Mouse (Mus musculus): ENCODE measurements around the gene Slc44a2.

Gene Slc44a2

DNA sequence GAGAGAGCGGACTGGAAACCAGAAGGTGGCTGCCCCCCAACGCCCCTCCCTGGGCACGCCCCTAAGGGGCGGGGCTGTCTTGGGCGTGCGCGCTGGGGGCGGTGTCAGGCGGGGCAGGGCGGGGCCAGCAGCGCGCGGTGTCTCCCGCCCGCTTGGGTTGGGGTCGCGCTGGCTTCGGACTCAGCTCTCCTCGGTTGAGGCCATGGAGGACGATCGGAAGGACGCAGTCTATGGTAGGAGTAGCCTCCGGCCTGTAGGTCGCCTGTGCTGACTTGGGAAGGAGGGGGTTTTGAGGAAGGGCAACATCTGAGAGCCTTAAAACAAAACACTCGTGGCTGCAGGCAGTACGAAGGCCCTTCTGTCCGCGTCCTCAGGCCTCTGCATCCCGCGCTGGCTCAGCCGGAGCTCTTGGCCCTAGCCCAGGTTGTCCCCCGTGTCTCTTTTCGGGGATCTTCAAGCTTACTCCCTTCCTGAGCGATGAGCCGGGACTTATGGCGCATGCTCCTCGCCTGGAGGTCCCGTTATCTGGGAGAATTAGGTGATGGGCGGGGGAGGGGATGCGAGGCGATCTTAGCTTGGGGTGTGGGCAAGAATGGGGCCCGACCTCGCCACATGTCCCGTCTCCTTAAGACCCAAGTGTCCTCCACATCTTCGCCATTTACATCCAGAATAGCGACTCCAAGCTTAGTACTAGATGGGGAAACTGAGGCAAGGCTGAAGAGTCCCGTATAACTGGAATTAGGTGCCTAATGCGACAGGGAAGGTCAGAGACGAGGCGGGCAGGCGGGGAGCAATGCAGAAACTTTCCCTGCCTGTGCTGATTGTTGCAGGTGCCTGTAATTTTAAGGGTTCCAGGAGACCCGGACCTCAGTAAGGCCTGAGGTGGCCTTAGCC, at the start of gene Slc44a2:
Slc44a2 (plus strand) TSS at position 80 of the 894 bp plus-strand sequence.
- peak; percentile 94 for DNase-seq (ENCODE audit: low spot score)

DNA sequence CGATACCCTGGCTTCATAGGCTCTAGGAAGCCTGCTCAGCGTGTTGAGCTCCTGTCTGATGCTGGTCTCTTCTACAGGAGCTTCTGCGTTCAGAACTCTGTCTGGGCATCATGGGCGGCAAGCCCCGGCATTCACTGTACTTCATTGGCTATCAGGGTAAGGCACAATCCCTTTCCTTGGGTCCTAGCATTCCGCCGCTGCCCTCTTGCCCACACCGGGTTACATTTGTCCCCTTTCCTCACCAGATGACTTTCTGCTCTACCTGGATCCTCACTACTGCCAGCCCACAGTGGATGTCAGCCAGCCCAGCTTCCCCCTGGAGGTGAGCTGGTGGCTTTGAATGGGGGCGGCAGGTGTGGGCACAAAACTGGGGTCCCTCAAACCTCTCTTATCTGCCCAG, 48.1 kb upstream of the Slc44a2 start:
- no peak for DNase-seq (ENCODE audit: low spot score)

DNA sequence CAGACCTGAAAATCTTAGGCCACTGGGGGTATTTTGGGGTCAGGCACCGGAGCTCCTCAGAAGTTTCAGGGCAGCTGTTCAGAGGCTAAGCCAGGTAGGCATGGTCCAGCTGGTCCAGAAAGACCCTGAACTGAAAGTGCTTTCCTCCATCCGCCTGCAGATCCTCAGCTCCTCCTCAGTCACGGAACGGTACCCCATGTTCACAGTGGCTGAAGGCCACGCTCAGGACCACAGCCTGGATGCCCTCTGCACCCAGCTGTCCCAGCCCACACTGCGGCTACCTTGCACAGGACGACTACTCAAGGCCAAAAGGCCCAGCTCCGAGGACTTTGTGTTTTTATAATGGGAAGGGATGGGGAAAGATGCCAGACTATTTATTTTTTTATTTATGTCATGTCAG, 47.4 kb upstream of the Slc44a2 start:
- no peak for DNase-seq (ENCODE audit: low spot score)

DNA sequence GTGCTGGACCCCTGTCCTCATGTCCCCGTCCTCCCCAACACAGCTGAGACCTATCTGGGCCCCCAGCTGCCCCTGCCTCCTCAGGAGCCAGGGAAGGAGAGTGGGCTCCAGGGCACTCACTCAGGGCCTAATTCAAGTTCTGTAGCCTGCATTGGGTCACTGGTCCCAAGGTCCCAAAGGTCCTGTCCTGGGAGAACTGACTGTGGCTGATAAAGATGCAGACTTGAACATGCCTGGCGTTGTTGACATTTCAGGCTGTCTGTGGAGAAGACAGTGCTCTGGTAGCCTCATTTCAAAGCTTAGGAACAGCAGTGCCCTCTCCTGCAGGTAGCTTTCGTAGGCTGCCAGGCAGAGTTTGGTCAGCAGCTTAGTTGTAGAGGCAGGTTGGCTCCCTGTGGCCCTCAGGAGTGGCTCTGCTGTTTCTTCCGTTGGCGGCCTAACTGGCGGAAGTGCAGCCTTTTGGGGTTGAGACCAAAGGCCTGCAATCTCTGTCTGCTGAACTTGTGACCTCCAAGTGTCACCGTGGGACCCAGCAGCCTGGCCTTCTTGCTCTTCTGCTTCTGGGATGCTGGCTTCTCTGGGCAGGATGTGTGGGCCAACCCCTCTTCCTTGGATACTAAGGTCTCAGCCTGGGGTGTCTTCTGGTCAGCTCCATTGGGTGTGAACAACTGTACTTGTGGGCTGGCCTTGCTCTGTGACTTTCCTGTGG, 46.8 kb upstream of the Slc44a2 start:
- DNase-seq (ENCODE audit: low spot score), result no peak

GRCm38 (mm10) chr9:21274336-21274735, 46.2 kb upstream of the Slc44a2 start:
- DNase-seq (ENCODE audit: low spot score), result no peak

- no peak for DNase-seq (ENCODE audit: low spot score)
These were observed 45.3 kb upstream of the Slc44a2 start for GRCm38 (mm10) chr9:21275013-21275710.

DNA sequence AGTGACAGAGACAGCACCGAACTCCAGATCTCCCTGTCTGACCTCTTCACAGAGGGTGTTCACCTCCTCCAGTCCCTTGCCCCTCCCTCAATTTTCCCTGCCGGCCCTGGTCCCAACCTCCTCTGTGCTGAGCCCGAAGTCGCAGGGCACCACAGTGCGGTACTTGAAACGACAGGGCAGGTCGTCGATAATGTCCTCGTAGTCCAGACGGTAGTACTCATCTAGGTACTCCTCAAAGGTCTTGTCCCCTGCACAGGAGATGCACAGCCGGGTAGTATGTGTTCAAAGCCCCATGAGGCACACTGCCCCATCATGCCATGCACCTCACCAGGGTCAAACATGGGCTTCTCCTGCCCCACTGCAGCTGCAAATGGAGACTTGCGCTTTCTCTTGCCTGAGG, 44.8 kb upstream of the Slc44a2 start:
- DNase-seq (ENCODE audit: low spot score), result no peak

DNA sequence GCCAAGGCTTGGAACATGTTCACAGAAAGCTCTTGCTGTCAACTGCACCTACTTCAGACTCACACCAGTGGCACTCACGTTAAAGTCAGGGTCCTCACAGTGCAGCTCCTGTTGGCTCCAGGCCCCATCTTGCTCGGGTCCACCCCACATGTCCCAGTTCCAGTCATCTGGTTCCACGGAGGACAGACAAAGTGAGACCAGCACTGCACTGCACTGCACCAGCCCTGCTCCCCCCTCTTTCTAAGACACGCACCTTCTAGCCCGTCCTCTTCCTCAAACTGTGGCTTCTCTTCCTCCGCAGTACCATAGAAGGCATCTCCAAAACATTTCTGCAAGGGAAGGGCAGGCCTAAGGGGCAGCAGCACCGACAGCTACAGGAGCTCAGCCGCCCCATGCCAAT, 44.2 kb upstream of the Slc44a2 start:
- DNase-seq (ENCODE audit: low spot score), result no peak

DNA sequence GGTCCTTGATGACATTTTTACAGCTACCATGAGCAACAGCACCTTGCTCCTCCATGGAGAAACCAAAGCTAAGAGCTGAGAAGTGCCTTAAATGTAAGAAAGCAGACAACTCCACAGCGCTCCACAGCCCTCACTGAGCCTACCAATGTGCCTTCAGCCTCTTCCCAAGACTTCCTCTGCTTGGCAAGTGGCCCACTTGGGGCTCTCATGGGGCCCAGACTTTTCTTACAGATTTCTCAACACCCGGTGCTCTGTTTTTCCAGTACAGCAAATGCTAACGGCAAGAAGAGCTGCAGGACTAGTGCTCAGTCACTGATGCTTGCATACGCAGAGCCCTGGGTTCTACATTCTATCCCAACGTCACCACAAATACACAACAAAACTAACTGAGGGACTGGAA, 42.7 kb upstream of the Slc44a2 start:
- DNase-seq (ENCODE audit: low spot score), result no peak

- no peak for DNase-seq (ENCODE audit: low spot score)
These were observed 36.9 kb upstream of the Slc44a2 start for GRCm38 (mm10) chr9:21283591-21283990.

- no peak for DNase-seq (ENCODE audit: low spot score)
These were observed 36.5 kb upstream of the Slc44a2 start for GRCm38 (mm10) chr9:21283994-21284393.

DNA sequence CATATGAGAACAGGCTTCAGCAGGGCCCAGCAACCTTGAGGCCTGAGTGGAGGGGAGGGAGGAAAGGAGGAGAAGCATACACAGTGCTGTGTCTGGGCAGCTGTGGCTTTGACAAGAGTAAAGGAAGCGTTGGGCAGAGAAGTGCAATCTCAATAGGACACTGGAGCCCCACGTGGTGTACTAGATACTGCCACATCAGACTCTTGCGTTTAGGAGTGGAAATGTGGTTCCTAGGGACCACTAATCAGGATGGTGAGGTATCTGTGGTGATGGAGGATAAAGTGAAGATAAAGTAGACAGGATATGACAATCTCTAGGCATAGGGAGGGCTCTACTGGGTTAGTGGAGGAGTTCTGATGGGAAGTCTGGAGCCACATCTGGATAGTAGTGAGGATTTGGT, 33.7 kb upstream of the Slc44a2 start:
- no peak for DNase-seq (ENCODE audit: low spot score)

- DNase-seq (ENCODE audit: low spot score), result peak; percentile 98
These were observed 32.7 kb upstream of the Slc44a2 start, which contains the start of gene Kri1 for GRCm38 (mm10) chr9:21287571-21288402. TSS of gene Kri1 (minus strand) at chr9:21287969.

DNA sequence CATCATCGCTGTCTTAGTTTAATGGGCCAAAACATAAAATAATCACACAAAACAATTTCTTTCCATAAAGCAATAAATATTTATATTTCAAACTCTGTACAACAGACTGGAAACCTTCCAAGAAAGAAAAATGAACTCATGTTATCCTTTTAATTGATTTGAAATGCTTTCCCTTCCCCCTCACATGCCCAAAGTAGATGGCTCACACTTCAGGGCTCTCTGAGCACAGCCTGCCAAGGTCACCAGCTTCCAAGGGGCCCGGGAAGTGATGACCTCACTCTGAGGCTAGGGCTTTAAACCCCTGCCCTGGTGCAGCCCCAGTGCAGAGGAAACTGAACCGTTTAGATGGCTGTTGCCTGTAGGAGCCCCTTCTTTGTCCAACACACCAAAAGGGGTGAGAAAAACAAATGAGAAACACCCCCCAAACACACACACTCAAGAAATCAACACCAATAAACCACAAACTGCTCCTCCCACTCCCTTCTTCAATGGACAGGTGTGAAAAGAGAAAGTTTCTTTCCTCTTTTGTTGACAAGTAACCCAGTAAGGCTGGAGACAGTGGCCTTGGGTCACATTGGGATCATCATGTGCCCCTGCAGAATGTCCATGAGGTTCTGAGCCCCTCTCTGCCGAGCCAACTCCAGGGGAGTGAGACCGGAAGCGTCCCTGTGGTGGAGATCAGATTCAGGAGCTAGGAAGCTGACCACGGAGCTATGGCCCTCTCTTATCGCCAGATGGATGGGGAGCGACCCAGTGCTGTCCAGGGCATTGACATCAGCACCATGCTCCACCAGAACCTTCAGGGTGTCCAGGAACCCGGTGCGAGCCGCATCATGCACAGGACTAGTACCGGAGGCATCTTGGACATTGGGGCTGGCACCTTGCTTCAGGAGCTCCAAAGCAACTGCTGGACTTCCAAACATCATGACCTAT, 31.8 kb upstream of the Slc44a2 start:
- DNase-seq (ENCODE audit: low spot score), result no peak

- no peak for DNase-seq (ENCODE audit: low spot score)
These were observed 31.2 kb upstream of the Slc44a2 start for GRCm38 (mm10) chr9:21289337-21289671.

GRCm38 (mm10) chr9:21290589-21290988, 29.9 kb upstream of the Slc44a2 start:
- no peak for DNase-seq (ENCODE audit: low spot score)

DNA sequence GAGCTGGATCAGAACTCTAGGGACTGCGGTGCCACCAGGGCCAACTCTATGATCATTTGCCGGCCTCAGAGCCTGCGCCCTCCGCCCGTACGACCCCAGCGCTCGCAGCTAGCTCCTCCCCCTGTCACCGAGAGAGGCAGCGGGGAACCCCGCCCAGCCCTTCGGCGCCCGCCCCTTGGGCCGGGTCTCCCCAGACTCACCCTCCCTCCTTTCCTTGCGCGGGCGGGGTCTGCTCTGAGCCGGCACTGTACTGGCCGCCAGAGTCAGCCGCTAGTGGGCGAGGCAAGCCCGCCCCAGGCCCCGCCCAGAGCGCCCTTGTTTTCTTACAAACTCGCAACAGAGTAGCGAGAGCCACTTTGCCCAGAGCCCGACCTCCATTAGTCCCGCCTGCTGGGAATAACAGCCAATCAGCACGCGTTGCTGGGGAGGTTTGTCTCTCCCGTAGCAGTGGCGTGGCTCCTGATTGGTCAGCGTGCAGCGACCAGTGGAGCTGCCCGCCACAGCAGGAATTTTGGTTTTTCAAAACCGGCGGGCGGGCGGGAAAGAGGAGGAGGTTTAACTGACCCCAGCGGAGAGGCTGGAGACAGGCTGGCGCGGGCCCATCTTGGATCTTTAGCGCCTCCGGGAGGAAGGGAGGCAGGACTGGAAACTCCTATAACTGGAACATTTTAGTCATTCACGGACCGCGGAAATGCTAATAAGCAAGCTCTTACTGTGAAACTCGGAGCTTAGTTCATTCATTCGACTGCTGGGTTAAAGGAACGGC, 29.3 kb upstream of the Slc44a2 start, which contains the start of gene Cdkn2d:
Cdkn2d (minus strand) TSS at position 386 of the 766 bp plus-strand sequence.
- DNase-seq (ENCODE audit: low spot score), result peak; percentile 100

DNA sequence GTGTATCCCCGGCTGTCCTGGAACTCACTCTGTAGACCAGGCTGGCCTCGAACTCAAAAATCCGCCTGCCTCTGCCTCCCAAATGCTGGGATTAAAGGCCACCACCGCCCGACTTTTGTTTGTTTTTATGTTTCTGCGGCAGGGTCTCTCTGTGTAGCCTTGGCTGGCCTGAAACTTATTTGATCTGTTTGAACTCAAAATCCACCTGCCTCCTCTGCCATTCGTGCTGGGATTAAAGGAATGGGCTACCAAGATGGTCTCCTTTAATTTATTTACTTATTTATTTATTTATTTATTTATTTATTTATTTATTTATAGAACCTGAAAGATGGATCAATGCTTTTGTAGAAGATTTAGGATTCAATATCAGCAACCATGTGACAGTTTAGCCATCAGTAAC, 28.6 kb upstream of the Slc44a2 start:
- DNase-seq (ENCODE audit: low spot score), result peak; percentile 35

GRCm38 (mm10) chr9:21292271-21292670, 28.2 kb upstream of the Slc44a2 start:
- no peak for DNase-seq (ENCODE audit: low spot score)

GRCm38 (mm10) chr9:21299014-21299413, 21.5 kb upstream of the Slc44a2 start:
- no peak for DNase-seq (ENCODE audit: low spot score)
